In genomic region chr5:129420981-129421380, GRCm38 (mm10) we compare ENCODE assay signal across 14 mouse cellular contexts.
"Had no signal": no experiment of that assay in that cellular context is flagged by ENCODE, and none has a peak within 500 bp of the region (broad histone marks: within the 10 kb centered on the region; RNA-seq: fewer than 3 reads in every experiment).

No protein-coding gene starts in this region.

- H3K36me3 ChIP-seq: kidney, embryonic 15.5 days; limb, embryonic 15.5 days; liver, embryonic 12.5 days; midbrain, embryonic 10.5 days; midbrain, embryonic 15.5 days; neural tube, embryonic 13.5 days had no signal

- H3K9ac ChIP-seq: kidney, embryonic 15.5 days; limb, embryonic 15.5 days; liver, embryonic 12.5 days; lung, embryonic 14.5 days; midbrain, embryonic 15.5 days; neural tube, embryonic 13.5 days had no signal

- ATAC-seq: liver, embryonic 12.5 days; midbrain, embryonic 15.5 days had no signal

- DNase-seq: kidney, adult 2 months; kidney, postnatal 25 days; layer of hippocampus, postnatal 36 days; lung, embryonic 14.5 days; lung, postnatal 10 days; lung, postnatal 4 days; thymus, adult 18-20 months; thymus, postnatal 14 days had no signal

- H3K4me2 ChIP-seq: kidney, embryonic 15.5 days; limb, embryonic 15.5 days; liver, embryonic 12.5 days; lung, embryonic 14.5 days; midbrain, embryonic 15.5 days; neural tube, embryonic 13.5 days had no signal

- H3K27me3 ChIP-seq: kidney, embryonic 15.5 days; limb, embryonic 15.5 days; liver, embryonic 12.5 days; midbrain, embryonic 15.5 days; neural tube, embryonic 13.5 days had no signal

- H3K27ac ChIP-seq: kidney, embryonic 15.5 days; limb, embryonic 15.5 days; liver, embryonic 12.5 days; midbrain, embryonic 10.5 days; midbrain, embryonic 15.5 days; neural tube, embryonic 13.5 days had no signal

- H3K4me1 ChIP-seq: limb, embryonic 15.5 days; liver, embryonic 12.5 days; midbrain, embryonic 15.5 days; neural tube, embryonic 13.5 days had no signal

- H3K4me3 ChIP-seq: kidney, embryonic 15.5 days; limb, embryonic 15.5 days; liver, embryonic 12.5 days; midbrain, embryonic 10.5 days; midbrain, embryonic 15.5 days; neural tube, embryonic 13.5 days had no signal

- H3K9me3 ChIP-seq: kidney, embryonic 15.5 days; limb, embryonic 15.5 days; liver, embryonic 12.5 days; midbrain, embryonic 10.5 days; midbrain, embryonic 15.5 days; neural tube, embryonic 13.5 days had no signal
